Mouse (Mus musculus): ENCODE results near the gene Synpo2l. TPM values are rescaled to one million over a fixed set of nuclear protein-coding genes. Genes with fewer than 3 reads are reported as not detected.
"Not testable (repeated sequence)": the region's sequence is repeated elsewhere in the genome, so short reads cannot be mapped to it uniquely, and the experiment has no call there.

Gene Synpo2l
- 0.11 and 0.17 TPM in 2 replicates for polyA plus RNA-seq (2015; fragmentation: Nextera tagmentation; extraction: Ambion mirVana)

DNA sequence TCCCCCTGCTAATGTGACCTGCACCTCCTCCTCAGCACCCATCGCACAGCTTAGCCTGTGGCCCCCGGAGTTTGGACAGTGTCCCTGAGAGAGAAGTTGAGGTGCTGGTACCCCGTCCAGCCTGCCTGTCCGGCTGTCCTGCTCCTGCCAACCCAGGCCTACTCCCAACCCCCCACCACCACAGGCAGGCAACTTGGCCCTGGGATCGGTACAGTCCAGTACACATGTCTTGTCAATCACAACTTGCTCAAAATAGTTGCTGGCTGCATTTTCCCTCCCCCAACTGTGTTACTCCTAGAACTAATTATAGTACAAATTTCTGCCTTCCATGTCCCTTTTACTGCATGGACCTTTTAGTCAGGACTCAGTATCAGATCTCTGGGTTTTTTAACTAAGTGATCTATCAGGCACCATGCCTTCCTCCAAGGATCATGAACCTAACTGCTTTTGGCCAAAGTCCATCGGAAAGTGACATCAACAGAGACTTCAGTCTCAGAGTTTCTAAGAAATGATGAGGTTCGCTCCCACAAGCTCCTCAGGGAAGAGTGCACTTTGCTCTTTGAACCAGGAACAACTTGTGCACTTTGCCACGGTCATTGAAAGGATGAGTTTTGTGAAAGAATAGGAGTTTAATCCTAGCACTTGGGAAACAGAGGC lies at the start of gene Synpo2l:
TSS of gene Synpo2l (minus strand) at position 201 of the 657 bp plus-strand sequence.
- 79% methylated on average over 8 of the region's 8 CpGs for WGBS
- no peaks in the 10 kb centered on the region for H3K36me3 ChIP-seq
- H3K27me3 ChIP-seq, result peaks cover 3% of the 10 kb centered on the region; the same call in 1 of the 2 replicates
- H3K9ac ChIP-seq (replicated peaks), result no peak within 1 kb of the TSS
- H3K4me1 ChIP-seq, result 0 out of 2 replicates have a peak, but pooled peaks cover under 1% of the 10 kb centered on the region
- no peak for ATAC-seq (replicated peaks)
- H3K4me3 ChIP-seq, result no peak within 1 kb of the TSS
- H3K27ac ChIP-seq (replicated peaks), result no peak within 1 kb of the TSS
- H3K4me2 ChIP-seq (replicated peaks), result no peak within 1 kb of the TSS
- H3K9me3 ChIP-seq, result no peaks in the 10 kb centered on the region

DNA sequence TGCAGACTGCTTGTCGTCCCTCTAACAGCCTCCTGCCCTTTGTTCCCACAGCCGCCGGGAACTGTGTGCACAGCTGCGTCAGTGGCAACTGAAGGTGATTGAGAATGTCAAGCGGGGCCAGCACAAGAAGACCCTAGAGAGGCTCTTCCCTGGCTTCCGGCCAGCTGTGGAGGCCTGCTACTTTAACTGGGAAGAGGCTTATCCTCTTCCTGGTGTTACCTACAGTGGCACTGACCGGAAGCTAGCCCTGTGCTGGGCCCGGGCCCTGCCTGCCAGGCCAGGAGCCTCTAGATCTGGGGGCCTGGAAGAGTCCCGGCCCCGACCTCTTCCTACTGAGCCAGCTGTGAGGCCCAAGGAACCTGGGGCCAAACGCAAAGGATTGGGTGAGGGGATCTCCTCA lies 45.7 kb upstream of the Synpo2l start:
- Histone ChIP-seq H3K4me3 (no peak overlapping the region), H3K4me1 (peaks cover 10% of the 10 kb centered on the region), H3K27me3 (no peaks in the 10 kb centered on the region), H3K9me3 (no peaks in the 10 kb centered on the region), H3K27ac (replicated peaks) (no peak overlapping the region), H3K36me3 (peaks cover 84% of the 10 kb centered on the region), H3K9ac (replicated peaks) (no peak overlapping the region), H3K4me2 (replicated peaks) (no peak overlapping the region)
- WGBS, result 81% methylated on average over 11 of the region's 11 CpGs
- ATAC-seq (replicated peaks), result no peak

DNA sequence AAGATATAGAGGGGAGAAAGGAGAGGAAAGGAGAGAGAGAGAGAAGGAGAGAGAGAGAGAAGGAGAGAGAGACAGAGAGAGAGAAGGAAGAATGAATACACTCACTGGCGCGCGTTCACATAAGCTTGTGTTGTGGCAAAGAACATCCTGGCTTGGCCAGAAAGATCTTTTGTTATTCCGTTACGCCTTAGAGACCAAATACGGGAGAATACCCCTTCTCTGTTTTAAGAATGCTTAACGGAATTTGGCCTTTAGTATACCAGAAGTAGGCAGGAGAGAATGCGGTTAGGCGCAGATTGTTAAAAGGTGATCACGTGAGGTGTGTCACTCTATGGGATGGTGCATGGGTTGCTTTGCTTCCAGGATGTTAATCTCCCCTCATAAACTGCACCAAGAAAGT lies 40.1 kb upstream of the Synpo2l start:
- Histone ChIP-seq H3K27me3 (no peaks in the 10 kb centered on the region), H3K4me3 (peak overlapping the region; percentile 58), H3K36me3 (peaks cover 42% of the 10 kb centered on the region), H3K9ac (replicated peaks) (peak overlapping the region; percentile 77), H3K4me2 (replicated peaks) (peak overlapping the region; percentile 69), H3K9me3 (no peaks in the 10 kb centered on the region), H3K4me1 (peaks cover 35% of the 10 kb centered on the region), H3K27ac (replicated peaks) (peak overlapping the region; percentile 93)
- ATAC-seq (replicated peaks), result no peak
- 5% methylated on average over 10 of the region's 10 CpGs for WGBS

DNA sequence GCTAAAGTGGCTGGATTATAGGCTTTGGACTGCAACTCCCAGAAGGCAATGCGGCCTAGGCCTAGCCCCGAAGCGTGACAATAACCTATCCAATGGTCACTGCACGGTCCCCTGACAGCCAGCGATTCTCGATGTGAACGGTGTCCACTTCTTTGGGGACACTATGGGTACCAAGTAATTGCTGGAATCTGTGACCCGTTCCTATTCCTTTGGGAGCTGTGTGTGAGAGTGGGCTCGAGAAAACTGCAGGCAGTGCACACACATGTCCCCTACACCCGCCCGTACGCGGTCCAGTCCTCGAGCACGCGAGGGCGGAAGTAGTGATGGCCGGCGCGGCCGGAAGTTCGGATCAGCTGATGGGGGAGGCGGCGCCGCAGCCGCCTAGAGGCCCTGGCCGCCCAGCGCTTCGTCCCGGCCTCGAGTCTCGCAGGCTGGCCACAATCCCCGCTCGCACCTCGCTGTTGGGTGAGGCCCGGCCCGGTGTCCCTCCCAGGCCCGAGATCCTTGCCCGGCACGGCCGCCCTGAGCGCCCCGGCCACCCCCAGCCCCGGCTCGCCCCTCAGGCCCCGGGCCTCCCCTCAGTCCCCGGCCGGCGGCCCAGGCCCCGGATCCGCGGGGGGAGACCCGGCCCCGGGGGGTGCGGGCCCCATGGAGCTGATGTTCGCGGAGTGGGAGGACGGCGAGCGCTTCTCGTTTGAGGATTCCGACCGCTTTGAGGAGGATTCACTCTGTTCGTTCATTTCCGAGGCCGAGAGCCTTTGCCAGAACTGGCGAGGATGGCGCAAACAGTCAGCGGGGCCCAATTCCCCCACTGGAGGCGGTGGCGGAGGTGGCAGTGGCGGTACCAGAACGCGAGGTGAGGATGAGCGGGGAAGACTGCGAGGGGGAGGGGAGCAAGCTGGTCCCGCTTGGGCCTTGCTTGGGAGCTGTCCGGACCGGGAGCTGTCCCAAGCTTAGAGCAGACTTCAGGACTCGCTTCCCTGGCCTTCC lies 39.3 kb upstream of the Synpo2l start, which contains the start of gene Zswim8:
TSS of gene Zswim8 (plus strand) at position 352 of the 990 bp plus-strand sequence.
- Histone ChIP-seq H3K36me3 (peaks cover 34% of the 10 kb centered on the region), H3K27ac (replicated peaks) (peak within 1 kb of the TSS; percentile 93), H3K9ac (replicated peaks) (peak within 1 kb of the TSS; percentile 77), H3K4me2 (replicated peaks) (peak within 1 kb of the TSS; percentile 69), H3K27me3 (no peaks in the 10 kb centered on the region), H3K4me1 (peaks cover 35% of the 10 kb centered on the region), H3K9me3 (no peaks in the 10 kb centered on the region), H3K4me3 (peak within 1 kb of the TSS; percentile 58)
- WGBS, result under 1% methylated on average over 80 of the region's 80 CpGs
- ATAC-seq (replicated peaks), result peak; percentile 93

GRCm38 (mm10) chr14:20703461-20703860 lies 35.3 kb upstream of the Synpo2l start:
- Histone ChIP-seq H3K4me2 (replicated peaks) (peak overlapping the region; percentile 58), H3K27ac (replicated peaks) (peak overlapping the region; percentile 94), H3K9ac (replicated peaks) (peak overlapping the region; percentile 88), H3K4me1 (peaks cover 58% of the 10 kb centered on the region), H3K36me3 (peaks cover 17% of the 10 kb centered on the region), H3K4me3 (peak overlapping the region; percentile 91)
- H3K27me3 ChIP-seq; ATAC-seq (replicated peaks); H3K9me3 ChIP-seq: not testable (repeated sequence)
- 8% methylated on average over 8 of the region's 8 CpGs for WGBS

- WGBS, result under 1% methylated on average over 61 of the region's 61 CpGs
- H3K9ac ChIP-seq (replicated peaks), result peak within 1 kb of the TSS; percentile 88
- peaks cover 62% of the 10 kb centered on the region for H3K4me1 ChIP-seq
- H3K36me3 ChIP-seq, result peaks cover 19% of the 10 kb centered on the region
- peak; percentile 64 for ATAC-seq (replicated peaks)
- H3K27me3 ChIP-seq, result no peaks in the 10 kb centered on the region
- peak within 1 kb of the TSS; percentile 91 for H3K4me3 ChIP-seq
- H3K27ac ChIP-seq (replicated peaks), result peak within 1 kb of the TSS; percentile 94
- H3K4me2 ChIP-seq (replicated peaks), result peak within 1 kb of the TSS; percentile 58
- no peaks in the 10 kb centered on the region for H3K9me3 ChIP-seq
These were observed 34.7 kb upstream of the Synpo2l start, which contains the start of gene Chchd1 for GRCm38 (mm10) chr14:20702741-20703381. Gene Chchd1, plus strand, starts transcription at chr14:20703006.

- 17% methylated on average over 15 of the region's 15 CpGs for WGBS
- H3K27ac ChIP-seq (replicated peaks), result peak overlapping the region; percentile 94
- H3K9ac ChIP-seq (replicated peaks), result peak overlapping the region; percentile 88
- peak overlapping the region; percentile 58 for H3K4me2 ChIP-seq (replicated peaks)
- H3K4me3 ChIP-seq, result peak overlapping the region; percentile 91
- peak; percentile 35 for ATAC-seq (replicated peaks)
- no peaks in the 10 kb centered on the region for H3K9me3 ChIP-seq
- H3K4me1 ChIP-seq, result peaks cover 68% of the 10 kb centered on the region
- H3K27me3 ChIP-seq, result no peaks in the 10 kb centered on the region
- peaks cover 19% of the 10 kb centered on the region for H3K36me3 ChIP-seq
These were observed 34.1 kb upstream of the Synpo2l start for GRCm38 (mm10) chr14:20702096-20702740.

DNA sequence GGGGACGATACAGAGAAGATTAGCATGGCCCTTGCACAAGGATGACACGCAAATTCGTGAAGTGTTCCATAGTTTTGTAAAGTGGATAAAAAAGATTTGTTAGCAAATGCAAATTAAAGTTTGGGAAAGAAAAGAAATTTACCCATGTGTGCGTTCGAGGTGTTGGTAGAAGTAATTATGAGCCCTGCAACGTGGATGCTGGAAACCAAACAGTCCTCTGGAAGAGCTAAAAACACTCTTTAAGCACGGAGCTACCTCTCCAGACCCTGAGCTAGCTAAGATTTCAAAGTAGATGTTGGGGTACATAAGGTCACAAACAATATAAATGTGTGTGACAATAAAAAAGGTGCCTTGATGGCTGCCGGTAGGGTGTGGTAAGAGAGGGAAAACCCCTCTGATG lies 33.4 kb upstream of the Synpo2l start:
- Histone ChIP-seq H3K4me3 (peak overlapping the region; percentile 91; the same call in 1 of the 2 replicates), H3K27ac (replicated peaks) (no peak overlapping the region), H3K9me3 (no peaks in the 10 kb centered on the region), H3K9ac (replicated peaks) (peak overlapping the region; percentile 88), H3K27me3 (no peaks in the 10 kb centered on the region), H3K4me1 (peaks cover 70% of the 10 kb centered on the region), H3K4me2 (replicated peaks) (peak overlapping the region; percentile 58), H3K36me3 (peaks cover 19% of the 10 kb centered on the region)
- 76% methylated on average over 8 of the region's 8 CpGs for WGBS
- ATAC-seq (replicated peaks), result no peak

GRCm38 (mm10) chr14:20700362-20700761 lies 32.2 kb upstream of the Synpo2l start:
- 82% methylated on average over 3 of the region's 3 CpGs for WGBS
- H3K9ac ChIP-seq (replicated peaks), result no peak overlapping the region

DNA sequence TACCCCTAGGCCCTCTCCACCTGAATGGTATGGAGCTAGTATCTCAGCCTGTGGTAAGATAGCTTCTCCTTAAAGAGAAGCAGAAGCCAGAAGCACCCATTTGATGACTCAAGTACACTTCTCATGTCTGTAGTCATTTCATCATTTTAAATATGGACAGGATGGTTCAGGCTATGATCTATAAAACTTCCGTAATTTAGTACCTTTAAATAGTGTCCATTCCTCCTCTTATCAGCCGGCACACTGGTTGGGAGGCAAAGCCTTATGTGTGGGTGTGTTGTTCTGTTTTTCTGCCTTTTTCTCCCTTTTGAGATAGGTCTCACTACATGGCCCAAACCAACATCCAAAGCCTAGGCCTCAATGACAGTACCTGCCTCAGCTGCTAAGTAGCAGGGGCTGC lies 30.4 kb upstream of the Synpo2l start:
- peaks cover 16% of the 10 kb centered on the region for H3K36me3 ChIP-seq
- H3K9me3 ChIP-seq, result no peaks in the 10 kb centered on the region
- peaks cover 77% of the 10 kb centered on the region for H3K4me1 ChIP-seq
- H3K4me2 ChIP-seq (replicated peaks), result no peak overlapping the region
- H3K4me3 ChIP-seq, result no peak overlapping the region
- WGBS, result 84% methylated on average over 2 of the region's 2 CpGs
- no peaks in the 10 kb centered on the region for H3K27me3 ChIP-seq
- H3K27ac ChIP-seq (replicated peaks), result no peak overlapping the region
- no peak for ATAC-seq (replicated peaks)
- 0 out of 2 replicates have a peak overlapping the region, but pooled peaks have one; percentile 10 for H3K9ac ChIP-seq (replicated peaks)

More at GRCm38 (mm10) chr14:20700362-20700761, 32.2 kb upstream of the Synpo2l start:
- peaks cover 19% of the 10 kb centered on the region for H3K36me3 ChIP-seq
- H3K4me3 ChIP-seq, result no peak overlapping the region
- H3K27ac ChIP-seq (replicated peaks), result no peak overlapping the region
- peaks cover 79% of the 10 kb centered on the region for H3K4me1 ChIP-seq
- ATAC-seq (replicated peaks), result no peak
- H3K4me2 ChIP-seq (replicated peaks), result no peak overlapping the region
- H3K9me3 ChIP-seq, result no peaks in the 10 kb centered on the region
- no peaks in the 10 kb centered on the region for H3K27me3 ChIP-seq

- H3K36me3 ChIP-seq, result peaks cover 30% of the 10 kb centered on the region
- H3K27ac ChIP-seq (replicated peaks), result peak overlapping the region; percentile 9; the same call in 1 of the 2 replicates
- ATAC-seq (replicated peaks), result no peak
- H3K27me3 ChIP-seq, result no peaks in the 10 kb centered on the region
- WGBS, result 6% methylated on average over 1 of the region's 1 CpGs
- H3K9me3 ChIP-seq, result no peaks in the 10 kb centered on the region
- peak overlapping the region; percentile 92; the same call in 1 of the 2 replicates for H3K9ac ChIP-seq (replicated peaks)
- peaks cover 70% of the 10 kb centered on the region for H3K4me1 ChIP-seq
- H3K4me2 ChIP-seq (replicated peaks), result peak overlapping the region; percentile 76
- H3K4me3 ChIP-seq, result peak overlapping the region; percentile 86
These were observed 28.8 kb upstream of the Synpo2l start for GRCm38 (mm10) chr14:20696986-20697385.
